13 mouse cellular contexts compared by ENCODE assay signal in genomic region chr17:93409329-93409728, GRCm38 (mm10).
DNase-seq lines count a peak whose midpoint lies in the region; ATAC-seq and TF ChIP-seq lines count a peak whose summit lies in the region.
"Had no signal": no experiment of that assay in that cellular context is flagged by ENCODE, and none has a peak within 500 bp of the region (broad histone marks: within the 10 kb centered on the region; RNA-seq: fewer than 3 reads in every experiment).

No protein-coding gene starts in this region.

- no peaks in the 10 kb centered on the region for H3K9me3 ChIP-seq in midbrain, embryonic 13.5 days
- no peaks in the 10 kb centered on the region for H3K9me3 ChIP-seq in midbrain, embryonic 11.5 days (ENCODE audit: control insufficient read depth, low read length)
- no peaks in the 10 kb centered on the region for H3K9me3 ChIP-seq in limb, embryonic 14.5 days (ENCODE audit: control insufficient read depth, low read length)
- H3K9me3 ChIP-seq: embryonic facial prominence, embryonic 13.5 days; heart, embryonic 13.5 days; kidney, embryonic 15.5 days had no signal

- H3K9ac ChIP-seq in midbrain, embryonic 13.5 days (replicated peaks) = no peak overlapping the region
- no peak overlapping the region for H3K9ac ChIP-seq in midbrain, embryonic 11.5 days (ENCODE audit: low read length)
- no peak overlapping the region for H3K9ac ChIP-seq in limb, embryonic 14.5 days (ENCODE audit: low read depth, low read length, severe bottlenecking)
- H3K9ac ChIP-seq: embryonic facial prominence, embryonic 13.5 days; heart, embryonic 13.5 days; kidney, embryonic 15.5 days had no signal

- WGBS in midbrain, embryonic 13.5 days = 60% methylated on average over 1 of the region's 1 CpGs
- 77% methylated on average over 1 of the region's 1 CpGs for WGBS in midbrain, embryonic 11.5 days
- WGBS in limb, embryonic 14.5 days = 47% methylated on average over 1 of the region's 1 CpGs

- no peak for TF ChIP-seq POLR2A in limb, embryonic 14.5 days (IDR thresholded peaks at IDR 0.05; ENCODE audit: borderline replicate concordance, extremely low read depth, insufficient read depth, insufficient read length)

- H3K27me3 ChIP-seq in midbrain, embryonic 13.5 days = no peaks in the 10 kb centered on the region
- no peaks in the 10 kb centered on the region for H3K27me3 ChIP-seq in midbrain, embryonic 11.5 days (ENCODE audit: control insufficient read depth, insufficient read depth, low read length)
- H3K27me3 ChIP-seq in limb, embryonic 14.5 days (ENCODE audit: control insufficient read depth, insufficient read depth, low read length) = no peaks in the 10 kb centered on the region
- H3K27me3 ChIP-seq: embryonic facial prominence, embryonic 13.5 days; heart, embryonic 13.5 days; kidney, embryonic 15.5 days had no signal

- H3K4me3 ChIP-seq in midbrain, embryonic 13.5 days (replicated peaks) = no peak overlapping the region
- no peak overlapping the region for H3K4me3 ChIP-seq in midbrain, embryonic 11.5 days (ENCODE audit: low read depth, low read length)
- H3K4me3 ChIP-seq in limb, embryonic 14.5 days (replicated peaks; ENCODE audit: low read length) = no peak overlapping the region
- H3K4me3 ChIP-seq: embryonic facial prominence, embryonic 13.5 days; heart, embryonic 13.5 days; kidney, embryonic 15.5 days had no signal

- ATAC-seq in midbrain, embryonic 13.5 days = peak; percentile 94
- no peak for ATAC-seq in midbrain, embryonic 11.5 days (ENCODE audit: low FRiP score)
- peak; percentile 91 for ATAC-seq in limb, embryonic 14.5 days (ENCODE audit: low FRiP score, low read depth)

- DNase-seq in embryo, embryonic 11 days = peak; percentile 1
- DNase-seq in embryo, embryonic 9.5 days (ENCODE audit: extremely low spot score) = no peak
- DNase-seq in midbrain, embryonic 11.5 days (ENCODE audit: low spot score, missing footprints) = no peak
- peak; percentile 55 for DNase-seq in limb, embryonic 14.5 days (ENCODE audit: low spot score)
- peak; percentile 3 to 12 for DNase-seq in right cerebral cortex, postnatal 36 days (ENCODE audit: low spot score in 2 of 2)
- DNase-seq in heart, adult 18-20 months = no peak
- no peak for DNase-seq in kidney, postnatal 14 days
- DNase-seq: lung, adult 2 months had no signal

- H3K4me1 ChIP-seq in midbrain, embryonic 13.5 days (replicated peaks) = no peaks in the 10 kb centered on the region
- no peaks in the 10 kb centered on the region for H3K4me1 ChIP-seq in midbrain, embryonic 11.5 days (ENCODE audit: control insufficient read depth, insufficient read depth, low read length)
- no peaks in the 10 kb centered on the region for H3K4me1 ChIP-seq in limb, embryonic 14.5 days (ENCODE audit: control insufficient read depth, insufficient read depth, low read length)
- H3K4me1 ChIP-seq: embryonic facial prominence, embryonic 13.5 days; heart, embryonic 13.5 days; kidney, embryonic 15.5 days had no signal

- H3K27ac ChIP-seq in midbrain, embryonic 13.5 days = no peak overlapping the region
- H3K27ac ChIP-seq in midbrain, embryonic 11.5 days (ENCODE audit: low read depth, low read length) = no peak overlapping the region
- no peak overlapping the region for H3K27ac ChIP-seq in limb, embryonic 14.5 days (replicated peaks; ENCODE audit: low read depth, low read length)
- H3K27ac ChIP-seq: embryonic facial prominence, embryonic 13.5 days; heart, embryonic 13.5 days; kidney, embryonic 15.5 days; stomach, postnatal 0 days had no signal

- H3K4me2 ChIP-seq in midbrain, embryonic 13.5 days (replicated peaks) = no peak overlapping the region
- H3K4me2 ChIP-seq in midbrain, embryonic 11.5 days = no peak overlapping the region
- no peak overlapping the region for H3K4me2 ChIP-seq in limb, embryonic 14.5 days (replicated peaks; ENCODE audit: low read depth, low read length, severe bottlenecking)
- H3K4me2 ChIP-seq: embryonic facial prominence, embryonic 13.5 days; heart, embryonic 13.5 days; kidney, embryonic 15.5 days had no signal

- no peaks in the 10 kb centered on the region for H3K36me3 ChIP-seq in midbrain, embryonic 13.5 days
- H3K36me3 ChIP-seq in midbrain, embryonic 11.5 days (ENCODE audit: control insufficient read depth, insufficient read depth, low read length) = no peaks in the 10 kb centered on the region
- no peaks in the 10 kb centered on the region for H3K36me3 ChIP-seq in limb, embryonic 14.5 days (ENCODE audit: control insufficient read depth, insufficient read depth, low read length)
- H3K36me3 ChIP-seq: embryonic facial prominence, embryonic 13.5 days; heart, embryonic 13.5 days; kidney, embryonic 15.5 days had no signal

Comparison
In these comparisons a context has a peak if more than half of its experiments do, and no peak if none do; other contexts are left out.
1. DNase-seq: peak in embryo, embryonic 11 days (single experiment), limb, embryonic 14.5 days (single experiment) and right cerebral cortex, postnatal 36 days (2 of 2); none in embryo, embryonic 9.5 days (single experiment), midbrain, embryonic 11.5 days (single experiment), heart, adult 18-20 months (0 of 2) and kidney, postnatal 14 days (single experiment).